Mouse (Mus musculus): Measurements from ENCODE around the gene Hspa12a.

DNA sequence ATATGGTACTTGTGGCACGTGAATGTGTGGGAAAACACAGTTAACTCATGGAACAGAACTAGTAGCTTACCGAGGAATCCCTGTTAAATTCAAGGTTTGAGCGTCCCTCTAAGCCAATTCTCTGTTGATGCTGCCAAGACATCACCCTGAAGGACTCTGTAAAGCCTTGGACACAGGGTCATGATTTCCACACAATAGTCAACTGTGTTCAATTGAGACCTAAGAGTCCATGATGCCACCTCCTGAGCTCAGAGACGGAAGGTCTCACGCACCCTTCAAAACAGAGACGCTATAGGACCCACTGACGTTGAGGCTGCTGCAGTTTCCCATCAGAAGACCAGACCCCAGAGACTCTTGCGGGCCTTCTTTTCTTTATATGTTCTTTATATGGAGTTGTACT is 30.7 kb upstream of the Hspa12a start:
- no peak for TF ChIP-seq CTCF (IDR thresholded peaks at IDR 0.05; ENCODE audit: control insufficient read depth, insufficient read depth, insufficient replicate concordance, low read depth, low read length)
- no peak for TF ChIP-seq POLR2A (IDR thresholded peaks at IDR 0.05; ENCODE audit: control insufficient read depth, low read depth, low read length)

All from testis, adult 2 months (tissue).